Mouse (Mus musculus) limb, embryonic 10.5 days (tissue): ENCODE results near the gene Tmem92. TPM values are rescaled to one million over a fixed set of nuclear protein-coding genes. Genes with fewer than 3 reads are reported as not detected.

Source experiments
- DNase-seq: peaks from one replicate; pipeline ENCODE4 v3.0.0-alpha.2; 2017; ENCODE audit warnings: low spot score
- H3K27ac ChIP-seq: fragments of 300-500 bp; sonication (generic); 2 replicates; pipeline ENCODE4 v1.5.1; 2016; ENCODE audit warnings: mild to moderate bottlenecking
- H3K27me3 ChIP-seq: fragments of 300-500 bp; sonication (generic); 2 replicates; pipeline ENCODE4 v1.6.1; 2016; ENCODE audit warnings: low read depth, mild to moderate bottlenecking; ENCODE audit not compliant: poor library complexity, severe bottlenecking
- H3K36me3 ChIP-seq: fragments of 300-500 bp; sonication (generic); 2 replicates; pipeline ENCODE4 v1.6.1; 2016; ENCODE audit warnings: mild to moderate bottlenecking, moderate library complexity
- H3K4me1 ChIP-seq: fragments of 300-500 bp; sonication (generic); 2 replicates; pipeline ENCODE4 v1.6.1; 2016
- H3K4me3 ChIP-seq: fragments of 300-500 bp; sonication (generic); 2 replicates; pipeline ENCODE4 v1.5.1; 2016; ENCODE audit warnings: mild to moderate bottlenecking, moderate library complexity
- H3K9me3 ChIP-seq: fragments of 300-500 bp; sonication (generic); replicated peaks from 2 replicates; pipeline ENCODE4 v1.6.1; 2016; ENCODE audit warnings: mild to moderate bottlenecking
- WGBS: fragments of 180-500 bp; shearing (Covaris S2); methylation state at CpG from one replicate; pipeline ENCODE4 v1.1.7; 2016; 5-methylcytosine and 5-hydroxymethylcytosine counted together
- polyA plus RNA-seq: library from polyadenylated mRNA; unstranded; fragments of >200 nt; fragmentation: Nextera tagmentation; extraction: Ambion mirVana; gene quantifications from 2 replicates; pipeline ENCODE4 v1.2.1, GENCODE M21; 2016

The Tmem92 gene
- polyA plus RNA-seq, 1 experiment from 2014 or later, result not detected

DNA sequence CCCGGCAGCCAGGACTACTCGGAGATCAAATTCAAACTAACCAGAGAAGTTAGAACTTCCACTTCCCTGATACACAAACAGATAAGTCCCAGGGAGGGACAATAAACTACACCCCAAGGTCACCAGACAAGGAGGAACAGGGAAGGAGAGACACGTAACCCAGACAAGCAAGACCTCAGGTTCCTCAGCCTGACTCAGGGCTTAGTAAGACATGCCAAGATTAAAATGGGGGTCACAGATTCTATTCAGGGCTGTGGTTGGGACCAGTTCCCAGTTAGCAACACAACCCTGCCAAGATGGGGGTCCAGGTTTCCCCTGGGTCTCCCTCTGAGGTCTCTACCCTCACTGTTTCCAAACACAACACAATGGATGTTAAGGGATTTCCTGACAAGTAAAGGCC lies 22.1 kb downstream of the Tmem92 start:
- 85% methylated on average over 3 of the region's 3 CpGs for WGBS

DNA sequence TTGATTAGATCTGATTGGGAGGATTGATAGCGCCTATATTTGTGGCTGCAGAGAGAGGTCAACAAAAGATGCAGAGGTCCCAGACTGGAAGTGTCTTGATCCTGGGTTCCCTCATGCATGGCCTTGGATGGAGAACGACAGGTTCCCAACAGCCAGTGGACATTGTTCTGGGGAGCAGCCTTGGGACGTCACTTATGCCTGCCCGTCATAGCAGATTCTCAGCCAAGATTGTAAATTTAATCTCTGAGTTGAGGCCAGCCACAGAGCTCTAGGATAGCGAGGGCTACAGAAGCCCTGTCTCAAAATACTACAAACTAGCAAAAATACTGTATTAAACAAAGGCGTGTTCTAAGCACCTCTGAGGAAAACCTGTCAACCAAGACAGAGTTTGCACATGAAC lies 22.6 kb downstream of the Tmem92 start:
- no peaks in the 10 kb centered on the region for H3K36me3 ChIP-seq
- no peak for DNase-seq

More for the DNA sequence above, 22.1 kb downstream of the Tmem92 start:
- Histone ChIP-seq H3K27ac (no peak overlapping the region), H3K4me3 (no peak overlapping the region), H3K36me3 (no peaks in the 10 kb centered on the region), H3K27me3 (no peaks in the 10 kb centered on the region), H3K4me1 (no peaks in the 10 kb centered on the region), H3K9me3 (no peaks in the 10 kb centered on the region)
- no peak for DNase-seq

DNA sequence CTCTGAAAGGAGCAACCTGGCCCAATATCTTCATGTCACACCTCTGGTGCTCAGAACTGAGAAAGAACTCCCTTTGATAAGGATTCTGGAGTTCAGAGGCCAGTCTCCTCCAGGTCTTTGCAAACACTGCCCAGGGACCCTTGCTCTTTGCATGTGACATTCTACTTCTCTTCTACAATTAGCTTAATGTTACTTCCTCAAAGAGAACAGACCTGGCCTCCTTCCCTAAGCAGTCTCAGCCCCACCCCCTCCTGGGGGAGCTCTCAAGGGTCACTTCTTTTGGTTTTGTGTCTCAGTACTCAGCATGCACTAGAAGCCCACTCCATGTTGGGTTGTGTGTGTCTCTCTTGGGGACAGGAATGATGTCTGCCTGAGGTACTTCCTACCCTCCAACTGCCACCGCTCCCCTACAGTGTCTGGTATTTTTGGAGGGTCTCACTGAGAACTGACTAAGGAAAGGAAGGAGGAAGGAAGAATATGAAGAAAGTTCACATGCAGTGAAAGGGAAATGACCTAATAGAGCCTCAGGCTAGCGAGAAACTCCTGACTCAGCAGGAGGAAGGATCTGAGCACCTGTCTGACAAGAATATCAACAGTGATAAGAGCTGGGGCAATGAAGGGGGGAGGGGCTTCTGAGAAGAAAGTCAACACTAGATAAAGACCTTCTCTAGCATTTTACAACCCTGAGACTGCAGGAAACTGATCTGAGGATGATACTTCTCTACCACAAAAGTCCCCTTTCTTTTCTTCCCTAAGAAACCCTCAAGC lies 29.4 kb downstream of the Tmem92 start:
- H3K9me3 ChIP-seq, result no peaks in the 10 kb centered on the region
- 63% methylated on average over 2 of the region's 2 CpGs for WGBS
- no peak overlapping the region for H3K27ac ChIP-seq
- DNase-seq, result no peak
- no peaks in the 10 kb centered on the region for H3K4me1 ChIP-seq
- H3K36me3 ChIP-seq, result no peaks in the 10 kb centered on the region
- no peaks in the 10 kb centered on the region for H3K27me3 ChIP-seq
- no peak overlapping the region for H3K4me3 ChIP-seq

More for the DNA sequence above, 22.6 kb downstream of the Tmem92 start:
- Histone ChIP-seq H3K27me3 (no peaks in the 10 kb centered on the region), H3K4me3 (no peak overlapping the region), H3K9me3 (no peaks in the 10 kb centered on the region), H3K4me1 (no peaks in the 10 kb centered on the region), H3K27ac (no peak overlapping the region)
- 88% methylated on average over 6 of the region's 6 CpGs for WGBS

DNA sequence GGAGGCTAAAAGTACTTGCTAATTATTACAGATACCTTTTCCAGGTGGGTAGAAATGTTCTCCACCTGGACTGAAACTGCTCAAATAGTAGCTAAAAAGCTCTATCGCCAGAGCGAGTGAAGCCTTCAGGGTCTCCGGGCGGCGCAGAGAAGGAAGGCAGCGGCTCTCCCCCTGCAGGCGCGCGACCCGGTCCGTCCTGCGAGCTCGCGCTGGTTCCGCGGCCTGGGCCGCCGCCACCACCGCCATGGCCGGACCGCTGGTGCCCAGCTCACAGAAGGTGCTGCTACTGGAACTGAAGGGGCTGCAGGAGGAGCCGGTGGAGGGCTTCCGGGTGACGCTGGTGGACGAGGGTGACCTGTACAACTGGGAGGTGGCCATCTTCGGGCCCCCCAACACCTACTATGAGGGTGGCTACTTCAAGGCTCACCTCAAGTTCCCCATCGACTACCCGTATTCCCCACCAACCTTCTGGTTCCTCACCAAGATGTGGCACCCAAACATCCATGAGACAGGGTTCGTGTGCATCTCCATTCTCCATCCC lies 40.7 kb downstream of the Tmem92 start, which contains the start of gene Cdc34b:
Gene Cdc34b (plus strand): TSS at position 51 of the 541 bp plus-strand sequence.
- H3K27ac ChIP-seq, result no peak within 1 kb of the TSS
- no peak for DNase-seq
- H3K27me3 ChIP-seq, result peaks cover 16% of the 10 kb centered on the region; the same call in 1 of the 2 replicates
- H3K9me3 ChIP-seq, result no peaks in the 10 kb centered on the region
- no peak within 1 kb of the TSS for H3K4me3 ChIP-seq
- WGBS, result 81% methylated on average over 29 of the region's 29 CpGs
- no peaks in the 10 kb centered on the region for H3K4me1 ChIP-seq
- H3K36me3 ChIP-seq, result no peaks in the 10 kb centered on the region

DNA sequence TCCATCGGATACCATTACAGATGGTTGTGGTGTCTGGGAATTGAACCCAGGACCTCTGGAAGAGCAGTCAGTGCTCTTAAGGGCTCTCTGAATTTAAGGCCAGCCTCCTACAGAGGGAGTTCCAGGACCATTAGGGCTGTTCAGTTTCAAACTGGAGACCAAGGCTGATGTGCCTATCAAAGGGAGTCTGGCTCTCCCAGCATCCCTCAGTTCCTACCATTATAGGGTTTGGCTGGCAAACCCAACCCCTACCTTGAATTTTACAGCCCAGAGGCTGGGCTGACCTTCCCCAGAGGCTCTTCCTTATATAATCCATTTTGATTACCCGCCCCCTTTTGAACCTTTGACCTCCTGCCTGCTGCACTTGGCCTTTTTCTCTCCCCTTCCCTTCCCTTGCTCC lies 46.8 kb downstream of the Tmem92 start:
- Histone ChIP-seq H3K9me3 (no peaks in the 10 kb centered on the region), H3K27ac (no peak overlapping the region), H3K36me3 (no peaks in the 10 kb centered on the region), H3K27me3 (0 out of 2 replicates have a peak, but pooled peaks cover 3% of the 10 kb centered on the region), H3K4me1 (no peaks in the 10 kb centered on the region), H3K4me3 (no peak overlapping the region)
- DNase-seq, result no peak
- 63% methylated on average over 2 of the region's 2 CpGs for WGBS

DNA sequence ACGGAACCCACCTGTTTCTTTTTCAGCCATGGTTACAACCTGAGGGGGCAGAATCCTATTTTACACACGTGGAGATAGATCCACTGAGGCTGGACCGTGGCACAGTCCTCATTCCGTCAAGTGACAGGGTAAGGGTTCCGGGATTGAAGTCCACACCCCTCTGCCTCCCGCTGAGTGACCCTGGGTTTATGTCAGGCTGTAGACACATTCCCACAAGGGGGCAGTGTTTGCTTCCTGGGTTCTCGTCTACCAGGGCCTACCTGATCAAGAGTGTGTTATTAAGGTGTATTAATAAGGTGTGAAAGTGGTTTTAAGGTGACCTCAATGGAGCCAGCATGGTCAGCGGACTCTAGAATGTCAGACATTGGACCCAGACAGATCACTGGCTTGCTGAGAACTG lies 49.7 kb downstream of the Tmem92 start:
- no peak overlapping the region for H3K27ac ChIP-seq
- H3K4me1 ChIP-seq, result no peaks in the 10 kb centered on the region
- H3K4me3 ChIP-seq, result no peak overlapping the region
- H3K27me3 ChIP-seq, result no peaks in the 10 kb centered on the region
- no peak for DNase-seq
- no peaks in the 10 kb centered on the region for H3K9me3 ChIP-seq
- no peaks in the 10 kb centered on the region for H3K36me3 ChIP-seq
- 44% methylated on average over 8 of the region's 8 CpGs for WGBS

DNA sequence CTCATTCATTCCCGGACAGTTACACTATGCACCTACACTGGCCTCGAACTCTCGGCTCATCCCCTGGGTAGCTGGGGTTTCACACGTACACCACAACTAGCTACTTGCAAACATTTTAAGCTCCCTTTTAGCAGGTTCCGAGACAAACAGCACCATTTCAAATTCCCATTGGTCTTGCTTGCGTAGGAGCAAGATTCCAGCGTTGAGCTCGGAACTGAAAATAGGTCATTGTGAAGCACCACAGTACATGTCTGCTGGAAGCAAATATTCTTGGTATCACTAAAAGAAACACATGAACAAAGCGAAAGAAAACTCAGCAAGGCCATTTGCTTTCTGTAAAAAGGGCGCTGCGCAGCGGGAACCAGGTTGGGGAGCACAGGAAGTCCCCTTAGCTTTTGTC lies 51.3 kb downstream of the Tmem92 start:
- Histone ChIP-seq H3K27me3 (no peaks in the 10 kb centered on the region), H3K4me3 (no peak overlapping the region), H3K27ac (no peak overlapping the region), H3K9me3 (no peaks in the 10 kb centered on the region), H3K4me1 (no peaks in the 10 kb centered on the region), H3K36me3 (no peaks in the 10 kb centered on the region)
- DNase-seq, result no peak
- 86% methylated on average over 12 of the region's 12 CpGs for WGBS

DNA sequence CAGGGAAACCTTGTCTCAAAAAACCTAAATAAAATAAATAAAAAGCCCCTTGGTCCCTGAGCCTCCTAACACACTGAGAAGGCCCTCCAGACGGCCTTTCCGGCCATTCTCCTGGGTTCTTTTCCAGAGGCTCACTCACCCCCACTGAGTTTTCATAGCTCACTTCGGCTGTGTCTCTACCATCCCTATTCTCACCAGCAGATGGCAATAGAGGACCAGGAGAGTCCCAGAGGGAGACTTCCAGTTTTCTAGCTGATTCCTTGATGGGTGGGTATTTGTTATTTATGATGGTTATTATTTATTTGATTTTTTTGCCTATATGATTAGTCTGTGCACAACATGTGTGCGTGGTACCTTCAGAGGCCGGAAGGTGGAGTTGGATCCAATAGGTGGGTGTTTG lies 52.2 kb downstream of the Tmem92 start:
- Histone ChIP-seq H3K27me3 (no peaks in the 10 kb centered on the region), H3K9me3 (no peaks in the 10 kb centered on the region), H3K27ac (no peak overlapping the region), H3K4me1 (no peaks in the 10 kb centered on the region), H3K4me3 (no peak overlapping the region), H3K36me3 (no peaks in the 10 kb centered on the region)
- 31% methylated on average over 5 of the region's 5 CpGs for WGBS
- peak; percentile 59 for DNase-seq

DNA sequence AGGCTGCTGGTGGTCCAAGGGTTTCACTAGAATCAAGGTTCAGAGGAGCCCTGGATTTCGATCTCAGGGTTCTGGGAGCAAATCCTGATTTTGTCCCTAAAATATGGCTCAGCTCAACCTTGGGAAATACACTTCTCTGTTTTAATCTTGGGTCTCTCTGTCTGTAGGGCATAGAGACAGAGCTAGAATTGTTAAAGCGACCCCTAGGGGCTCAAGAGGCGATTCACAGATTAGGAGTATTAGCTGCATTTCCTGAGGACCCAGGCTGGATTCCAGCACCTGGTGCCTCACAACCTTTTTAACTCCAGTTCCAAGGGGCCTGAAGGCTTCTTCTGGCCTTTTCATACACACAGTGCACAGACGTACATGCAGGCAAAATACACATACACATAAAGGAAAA lies 52.9 kb downstream of the Tmem92 start:
- 25% methylated on average over 4 of the region's 4 CpGs for WGBS

DNA sequence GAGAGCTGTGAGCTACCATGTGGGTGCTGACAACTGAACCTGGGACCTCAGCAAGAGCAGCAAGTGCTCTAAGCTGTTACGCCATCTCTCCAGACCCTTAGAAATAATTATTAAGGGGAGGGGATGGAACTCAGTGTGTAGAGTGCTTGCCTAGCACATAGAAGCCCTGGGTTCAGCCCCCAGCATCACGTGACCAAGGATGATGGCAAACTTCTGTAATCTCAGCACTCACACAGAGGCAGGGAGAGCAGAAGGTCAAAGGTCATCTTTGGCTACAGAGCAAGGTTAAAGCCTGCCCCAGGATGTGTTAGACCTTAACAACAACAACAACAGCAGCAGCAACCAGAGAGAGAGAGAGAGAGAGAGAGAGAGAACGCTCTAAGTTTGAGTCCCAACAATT lies 54.0 kb downstream of the Tmem92 start:
- WGBS, result 74% methylated on average over 3 of the region's 3 CpGs
- no peaks in the 10 kb centered on the region for H3K9me3 ChIP-seq
- H3K27ac ChIP-seq, result no peak overlapping the region

More for the DNA sequence above, 52.9 kb downstream of the Tmem92 start:
- no peak for DNase-seq
- Histone ChIP-seq H3K9me3 (no peaks in the 10 kb centered on the region), H3K4me1 (no peaks in the 10 kb centered on the region), H3K4me3 (no peak overlapping the region), H3K27ac (no peak overlapping the region), H3K27me3 (no peaks in the 10 kb centered on the region), H3K36me3 (no peaks in the 10 kb centered on the region)

DNA sequence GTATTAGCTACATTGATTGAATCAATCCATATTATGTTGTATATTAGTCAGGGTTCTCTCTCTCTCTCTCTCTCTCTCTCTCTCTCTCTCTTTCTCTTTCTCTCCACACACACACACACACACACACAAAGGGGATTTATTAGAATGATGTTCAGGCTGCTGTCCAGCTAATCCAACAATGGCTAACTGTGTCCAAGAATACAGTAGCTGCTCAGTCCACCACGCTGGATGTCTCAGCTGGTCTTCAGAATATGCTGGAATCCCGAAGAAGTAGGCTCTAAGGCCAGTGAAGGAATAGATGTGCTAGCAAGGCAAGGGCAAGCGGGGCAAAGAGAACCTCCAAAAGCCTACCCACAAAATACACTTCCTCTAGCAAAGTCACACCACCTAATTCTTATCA lies 55.2 kb downstream of the Tmem92 start:
- H3K36me3 ChIP-seq, result no peaks in the 10 kb centered on the region
- no peak for DNase-seq
- H3K4me1 ChIP-seq, result no peaks in the 10 kb centered on the region
- no peaks in the 10 kb centered on the region for H3K9me3 ChIP-seq
- no peak overlapping the region for H3K27ac ChIP-seq
- 90% methylated on average over 3 of the region's 3 CpGs for WGBS
- no peak overlapping the region for H3K4me3 ChIP-seq
- no peaks in the 10 kb centered on the region for H3K27me3 ChIP-seq

More for the DNA sequence above, 54.0 kb downstream of the Tmem92 start:
- Histone ChIP-seq H3K4me3 (no peak overlapping the region), H3K4me1 (no peaks in the 10 kb centered on the region), H3K36me3 (no peaks in the 10 kb centered on the region), H3K27me3 (no peaks in the 10 kb centered on the region)
- DNase-seq, result no peak
